Mouse (Mus musculus) embryonic facial prominence, embryonic 15.5 days (tissue): ENCODE results near the gene Ip6k1. TPM values are rescaled to one million over a fixed set of nuclear protein-coding genes. Genes with fewer than 3 reads are reported as not detected.

Source experiments
- ATAC-seq: fragments of 200-750 bp; cut with Nextera tagmentation; 2 replicates; pipeline ENCODE4 v1.8.0; 2017; ENCODE audit warnings: low read depth, moderate TSS enrichment; ENCODE audit not compliant: insufficient number of reproducible peaks, low FRiP score, low TSS enrichment
- H3K27ac ChIP-seq: fragments of 300-500 bp; sonication (generic); replicated peaks from 2 replicates; pipeline ENCODE4 v1.5.1; 2015; ENCODE audit warnings: mild to moderate bottlenecking, inconsistent platforms
- H3K27me3 ChIP-seq: fragments of 300-500 bp; sonication (generic); 2 replicates; pipeline ENCODE4 v1.6.1; 2015; ENCODE audit warnings: inconsistent platforms
- H3K36me3 ChIP-seq: fragments of 300-500 bp; sonication (generic); 2 replicates; pipeline ENCODE4 v1.6.1; 2015; ENCODE audit warnings: mild to moderate bottlenecking, inconsistent platforms
- H3K4me1 ChIP-seq: fragments of 300-500 bp; sonication (generic); 2 replicates; pipeline ENCODE4 v1.6.1; 2015; ENCODE audit warnings: inconsistent platforms
- H3K4me2 ChIP-seq: fragments of 300-500 bp; sonication (generic); replicated peaks from 2 replicates; pipeline ENCODE4 v1.6.1; 2015; ENCODE audit warnings: mild to moderate bottlenecking, inconsistent platforms
- H3K4me3 ChIP-seq: fragments of 300-500 bp; sonication (generic); replicated peaks from 2 replicates; pipeline ENCODE4 v1.5.1; 2015; ENCODE audit warnings: mild to moderate bottlenecking, inconsistent platforms
- H3K9ac ChIP-seq: fragments of 300-500 bp; sonication (generic); 2 replicates; pipeline ENCODE4 v1.6.1; 2015; ENCODE audit warnings: inconsistent platforms
- H3K9me3 ChIP-seq: fragments of 300-500 bp; sonication (generic); replicated peaks from 2 replicates; pipeline ENCODE4 v1.6.1; 2016; ENCODE audit warnings: inconsistent platforms
- WGBS: fragments of 180-500 bp; shearing (Covaris S2); methylation state at CpG from one replicate; pipeline ENCODE4 v1.1.7; 2015; 5-methylcytosine and 5-hydroxymethylcytosine counted together
- polyA plus RNA-seq: library from polyadenylated mRNA; unstranded; fragments of >200 nt; fragmentation: Nextera tagmentation; extraction: Ambion mirVana; gene quantifications from 2 replicates; pipeline ENCODE4 v1.2.1, GENCODE M21; 2015

The Ip6k1 gene
- polyA plus RNA-seq, 1 experiment from 2014 or later, result 68.7 TPM

DNA sequence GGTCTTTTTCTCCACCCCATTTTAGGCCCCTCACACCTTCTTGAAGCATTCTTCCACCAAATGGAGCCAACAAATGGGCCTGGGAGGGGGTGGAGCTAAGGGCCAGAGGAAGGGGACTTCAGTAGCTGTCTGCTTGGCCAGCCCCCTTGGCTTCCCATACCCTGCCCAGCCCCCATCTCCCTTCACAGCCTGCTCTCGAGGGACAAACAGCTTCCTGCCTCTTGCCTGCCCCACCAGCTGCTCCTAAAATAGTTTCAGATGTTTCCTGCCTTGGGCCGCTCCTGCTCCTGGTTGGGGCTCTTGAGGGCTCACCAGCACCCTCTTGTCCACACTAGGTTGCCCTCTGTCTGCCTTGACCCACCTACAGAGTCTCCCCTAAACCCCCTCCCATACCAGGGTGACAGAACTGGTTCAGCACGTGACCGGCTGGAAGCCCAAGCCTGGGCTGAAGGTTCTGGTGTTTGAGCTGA lies 18.8 kb upstream of the Ip6k1 start:
- peak overlapping the region; percentile 84 for H3K4me3 ChIP-seq
- no peaks in the 10 kb centered on the region for H3K9me3 ChIP-seq
- ATAC-seq, result peak; percentile 74
- H3K27me3 ChIP-seq, result no peaks in the 10 kb centered on the region
- peak overlapping the region; percentile 61 for H3K9ac ChIP-seq
- H3K36me3 ChIP-seq, result no peaks in the 10 kb centered on the region
- WGBS, result 9% methylated on average over 4 of the region's 4 CpGs
- peaks cover 63% of the 10 kb centered on the region for H3K4me1 ChIP-seq
- peak overlapping the region; percentile 98 for H3K27ac ChIP-seq
- peak overlapping the region; percentile 80 for H3K4me2 ChIP-seq

DNA sequence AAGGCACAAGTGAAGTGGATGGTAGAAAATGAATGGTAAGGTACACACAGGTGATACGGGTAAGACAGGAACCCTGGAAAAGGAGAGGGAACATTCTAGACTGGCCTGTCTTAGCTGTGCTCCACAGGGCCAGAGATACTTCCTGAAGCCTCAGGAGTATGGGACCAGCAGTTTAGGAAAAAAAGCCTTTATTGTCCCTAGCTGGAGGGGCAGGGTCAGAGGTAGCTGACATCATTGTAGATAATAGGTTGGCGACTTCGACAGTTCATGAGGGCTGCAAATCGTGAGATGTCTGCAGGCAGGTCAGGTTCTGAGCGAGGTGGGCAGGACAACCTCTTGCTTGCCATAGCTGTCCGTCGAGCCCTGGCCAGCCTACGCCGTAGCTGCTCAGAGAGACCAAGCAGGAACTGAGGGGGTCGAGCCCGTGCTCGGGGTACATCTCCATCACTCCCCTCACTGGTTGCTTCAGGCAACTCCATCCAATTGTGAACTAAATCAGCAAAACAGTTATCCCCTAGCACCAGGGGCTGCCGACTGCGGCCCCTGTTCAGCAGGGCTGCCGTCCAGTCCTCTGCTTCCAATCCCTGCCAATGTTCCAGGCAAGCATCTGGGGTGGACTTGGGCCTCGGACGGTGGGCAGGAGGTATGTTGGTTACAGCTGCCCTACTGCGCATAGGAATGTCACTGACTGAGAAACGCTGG lies 18.1 kb upstream of the Ip6k1 start:
- ATAC-seq, result no peak
- Histone ChIP-seq H3K27ac (peak overlapping the region; percentile 98), H3K27me3 (no peaks in the 10 kb centered on the region), H3K4me3 (peak overlapping the region; percentile 84), H3K36me3 (no peaks in the 10 kb centered on the region), H3K4me1 (peaks cover 63% of the 10 kb centered on the region), H3K9ac (peak overlapping the region; percentile 61), H3K4me2 (peak overlapping the region; percentile 80), H3K9me3 (no peaks in the 10 kb centered on the region)
- WGBS, result 23% methylated on average over 19 of the region's 19 CpGs

DNA sequence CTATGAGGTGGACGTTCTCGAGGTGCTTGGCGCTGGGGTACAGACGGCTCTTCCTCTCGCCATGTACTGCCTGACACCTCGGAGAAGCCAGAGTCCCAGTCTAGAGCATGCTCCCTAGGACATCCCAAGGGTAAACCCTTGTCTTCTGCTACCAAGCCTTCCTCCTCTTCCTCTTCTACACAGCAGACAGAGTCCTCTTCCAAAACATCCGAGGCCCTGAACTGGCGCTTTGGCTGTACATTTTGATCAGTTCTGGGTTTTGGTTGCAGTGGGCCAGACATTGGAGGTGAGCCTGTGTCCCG lies 17.6 kb upstream of the Ip6k1 start:
- ATAC-seq, result no peak
- no peaks in the 10 kb centered on the region for H3K36me3 ChIP-seq
- no peaks in the 10 kb centered on the region for H3K27me3 ChIP-seq
- H3K4me3 ChIP-seq, result peak overlapping the region; percentile 84
- peak overlapping the region; percentile 98 for H3K27ac ChIP-seq
- peak overlapping the region; percentile 80 for H3K4me2 ChIP-seq
- H3K9ac ChIP-seq, result peak overlapping the region; percentile 61
- WGBS, result 18% methylated on average over 9 of the region's 9 CpGs
- peaks cover 63% of the 10 kb centered on the region for H3K4me1 ChIP-seq
- H3K9me3 ChIP-seq, result no peaks in the 10 kb centered on the region

- Histone ChIP-seq H3K4me1 (peaks cover 57% of the 10 kb centered on the region), H3K36me3 (no peaks in the 10 kb centered on the region), H3K9ac (peak within 1 kb of the TSS; percentile 61), H3K27ac (peak within 1 kb of the TSS; percentile 98), H3K4me2 (peak within 1 kb of the TSS; percentile 80), H3K4me3 (peak within 1 kb of the TSS; percentile 84), H3K9me3 (no peaks in the 10 kb centered on the region), H3K27me3 (no peaks in the 10 kb centered on the region)
- WGBS, result under 1% methylated on average over 58 of the region's 58 CpGs
- ATAC-seq, result peak; percentile 71
Observed at GRCm38 (mm10) chr9:107985131-107986119, 16.9 kb upstream of the Ip6k1 start, which contains the start of gene Inka1. TSS of gene Inka1 (minus strand) at chr9:107985879.

- H3K27me3 ChIP-seq, result no peaks in the 10 kb centered on the region
- H3K9ac ChIP-seq, result no peak overlapping the region
- peak overlapping the region; percentile 84 for H3K4me3 ChIP-seq
- H3K9me3 ChIP-seq, result no peaks in the 10 kb centered on the region
- peaks cover 47% of the 10 kb centered on the region for H3K4me1 ChIP-seq
- peak overlapping the region; percentile 98; the same call in 1 of the 2 replicates for H3K27ac ChIP-seq
- 6% methylated on average over 18 of the region's 18 CpGs for WGBS
- H3K36me3 ChIP-seq, result no peaks in the 10 kb centered on the region
- ATAC-seq, result no peak
- H3K4me2 ChIP-seq, result peak overlapping the region; percentile 80
Observed at GRCm38 (mm10) chr9:107986376-107986775, 15.9 kb upstream of the Ip6k1 start.

DNA sequence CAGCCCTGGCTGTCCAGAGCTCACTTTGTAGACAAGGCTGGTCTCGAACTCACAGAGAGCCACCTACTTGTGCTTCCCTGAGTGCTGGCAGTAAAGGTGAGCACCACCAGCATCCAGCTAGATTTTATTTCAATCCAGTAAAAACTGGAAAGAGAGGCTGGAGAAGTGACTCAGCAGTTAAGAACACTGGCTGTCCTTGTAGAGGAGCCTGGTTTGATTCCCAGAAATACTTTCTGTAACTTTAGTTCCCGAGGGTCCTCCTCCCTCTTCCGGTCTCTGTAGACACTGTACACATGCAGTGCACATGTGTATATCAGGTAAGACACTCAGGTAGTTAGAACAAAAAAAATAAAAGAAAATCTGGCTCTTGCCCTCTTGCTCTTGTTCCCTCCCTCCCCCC lies 14.4 kb upstream of the Ip6k1 start:
- H3K4me1 ChIP-seq, result peaks cover 31% of the 10 kb centered on the region

DNA sequence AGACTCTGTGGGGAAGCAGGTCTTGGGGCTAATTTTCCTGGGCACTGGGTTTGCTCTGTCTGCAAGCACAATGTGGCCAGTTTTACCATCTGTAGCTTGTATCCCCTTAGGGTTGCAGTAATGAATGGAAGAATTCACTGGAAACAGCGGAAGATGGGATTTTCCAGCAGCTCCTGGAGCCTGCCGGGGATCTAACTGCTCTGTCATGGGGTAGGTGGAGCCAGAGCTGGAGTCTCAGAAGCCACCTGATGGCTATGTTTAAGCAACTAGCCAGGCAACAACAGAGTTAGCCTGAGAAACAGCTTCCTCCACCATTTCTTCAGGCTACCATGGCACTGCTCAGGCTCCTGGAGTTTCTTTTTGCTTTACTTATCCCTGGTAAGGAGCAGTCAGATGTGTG lies 10.1 kb upstream of the Ip6k1 start, which contains the start of gene Cdhr4:
TSS of gene Cdhr4 (plus strand) at position 301 of the 400 bp plus-strand sequence.
- Histone ChIP-seq H3K4me2 (no peak within 1 kb of the TSS), H3K9me3 (no peaks in the 10 kb centered on the region), H3K9ac (no peak within 1 kb of the TSS), H3K27ac (no peak within 1 kb of the TSS), H3K4me1 (0 out of 2 replicates have a peak, but pooled peaks cover 4% of the 10 kb centered on the region), H3K36me3 (no peaks in the 10 kb centered on the region), H3K4me3 (no peak within 1 kb of the TSS), H3K27me3 (no peaks in the 10 kb centered on the region)
- no peak for ATAC-seq
- 17% methylated on average over 2 of the region's 2 CpGs for WGBS

More for the DNA sequence above, 14.4 kb upstream of the Ip6k1 start:
- Histone ChIP-seq H3K36me3 (no peaks in the 10 kb centered on the region), H3K27ac (no peak overlapping the region), H3K4me3 (no peak overlapping the region), H3K9ac (no peak overlapping the region), H3K9me3 (no peaks in the 10 kb centered on the region), H3K27me3 (no peaks in the 10 kb centered on the region), H3K4me2 (no peak overlapping the region)
- no peak for ATAC-seq
- WGBS, result 46% methylated on average over 3 of the region's 3 CpGs

GRCm38 (mm10) chr9:107993013-107993412 lies 9.3 kb upstream of the Ip6k1 start:
- Histone ChIP-seq H3K36me3 (no peaks in the 10 kb centered on the region), H3K4me2 (no peak overlapping the region), H3K27ac (no peak overlapping the region), H3K9me3 (no peaks in the 10 kb centered on the region), H3K9ac (no peak overlapping the region), H3K27me3 (no peaks in the 10 kb centered on the region), H3K4me1 (0 out of 2 replicates have a peak, but pooled peaks cover 1% of the 10 kb centered on the region), H3K4me3 (no peak overlapping the region)
- WGBS, result 73% methylated on average over 11 of the region's 11 CpGs
- ATAC-seq, result no peak

DNA sequence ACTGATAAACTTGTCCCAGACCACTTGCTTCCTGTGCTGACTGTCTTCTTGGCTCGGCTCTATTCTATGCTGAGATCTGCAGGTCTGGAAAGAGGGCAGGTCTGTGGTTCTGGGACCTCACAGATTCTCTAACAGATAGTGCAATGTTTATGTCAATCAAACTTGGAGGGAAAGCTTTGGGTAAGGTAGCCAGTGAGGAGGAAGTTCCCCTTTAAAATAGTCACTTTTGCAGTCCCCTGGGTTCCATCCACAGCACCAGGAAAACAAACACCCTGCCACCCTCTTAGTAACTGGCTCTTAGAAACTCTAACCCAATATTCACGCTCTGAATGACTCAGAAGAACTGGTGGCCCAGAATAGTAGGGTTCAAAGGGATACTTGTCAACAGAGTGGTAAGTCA lies 7.8 kb upstream of the Ip6k1 start:
- H3K4me1 ChIP-seq, result no peaks in the 10 kb centered on the region
- H3K9ac ChIP-seq, result no peak overlapping the region
- H3K36me3 ChIP-seq, result no peaks in the 10 kb centered on the region
- no peak overlapping the region for H3K27ac ChIP-seq
- H3K4me3 ChIP-seq, result no peak overlapping the region
- WGBS, result 51% methylated on average over 2 of the region's 2 CpGs
- no peak for ATAC-seq
- H3K4me2 ChIP-seq, result no peak overlapping the region
- H3K9me3 ChIP-seq, result no peaks in the 10 kb centered on the region
- no peaks in the 10 kb centered on the region for H3K27me3 ChIP-seq

GRCm38 (mm10) chr9:107995513-107995912 lies 6.8 kb upstream of the Ip6k1 start:
- 91% methylated on average over 21 of the region's 21 CpGs for WGBS

GRCm38 (mm10) chr9:107996049-107996448 lies 6.3 kb upstream of the Ip6k1 start, which contains the start of gene Gm20662:
TSS of gene Gm20662 (plus strand) at chr9:107996349.
- no peaks in the 10 kb centered on the region for H3K27me3 ChIP-seq
- WGBS, result 91% methylated on average over 5 of the region's 5 CpGs
- H3K36me3 ChIP-seq, result no peaks in the 10 kb centered on the region
- no peak within 1 kb of the TSS for H3K4me2 ChIP-seq
- H3K9ac ChIP-seq, result no peak within 1 kb of the TSS
- no peaks in the 10 kb centered on the region for H3K4me1 ChIP-seq
- H3K9me3 ChIP-seq, result no peaks in the 10 kb centered on the region
- no peak within 1 kb of the TSS for H3K27ac ChIP-seq
- ATAC-seq, result no peak
- no peak within 1 kb of the TSS for H3K4me3 ChIP-seq

More at GRCm38 (mm10) chr9:107995513-107995912, 6.8 kb upstream of the Ip6k1 start:
- no peaks in the 10 kb centered on the region for H3K27me3 ChIP-seq
- ATAC-seq, result no peak
- no peak overlapping the region for H3K27ac ChIP-seq
- H3K36me3 ChIP-seq, result no peaks in the 10 kb centered on the region
- H3K4me2 ChIP-seq, result no peak overlapping the region
- no peak overlapping the region for H3K4me3 ChIP-seq
- no peaks in the 10 kb centered on the region for H3K4me1 ChIP-seq
- no peak overlapping the region for H3K9ac ChIP-seq
- no peaks in the 10 kb centered on the region for H3K9me3 ChIP-seq
